Mouse (Mus musculus) testis, adult 2 months (tissue): ENCODE data around the gene Carm1.
"Not testable (repeated sequence)": the region's sequence is repeated elsewhere in the genome, so short reads cannot be mapped to it uniquely, and the experiment has no call there.

Experiments used
- CTCF ChIP-seq: fragments of 200-500 bp; IDR thresholded peaks from 2 replicates; pipeline ENCODE4 v1.5.1; 2012; ENCODE audit warnings: low read depth, mild to moderate bottlenecking, inconsistent platforms, low read length, moderate library complexity; ENCODE audit not compliant: control insufficient read depth, insufficient read depth, insufficient replicate concordance
- POLR2A ChIP-seq: fragments of 200-500 bp; IDR thresholded peaks from 2 replicates; pipeline ENCODE4 v1.6.1; 2012; ENCODE audit warnings: low read depth, mild to moderate bottlenecking, inconsistent platforms, low read length, moderate library complexity; ENCODE audit not compliant: control insufficient read depth

- TF ChIP-seq POLR2A, CTCF: not testable (repeated sequence)
Observed at GRCm38 (mm10) chr9:21542001-21542400, 4.7 kb upstream of the Carm1 start.
